Mouse (Mus musculus) thymus, adult 18-20 months (tissue): ENCODE measurements around the gene Ski.

ENCODE experiments used
- DNase-seq, 2 experiments: peaks; one replicate each; pipeline ENCODE4 v3.0.0; 2022; ENCODE audit warnings: mixed read lengths in 2 of 2

Gene Ski

DNA sequence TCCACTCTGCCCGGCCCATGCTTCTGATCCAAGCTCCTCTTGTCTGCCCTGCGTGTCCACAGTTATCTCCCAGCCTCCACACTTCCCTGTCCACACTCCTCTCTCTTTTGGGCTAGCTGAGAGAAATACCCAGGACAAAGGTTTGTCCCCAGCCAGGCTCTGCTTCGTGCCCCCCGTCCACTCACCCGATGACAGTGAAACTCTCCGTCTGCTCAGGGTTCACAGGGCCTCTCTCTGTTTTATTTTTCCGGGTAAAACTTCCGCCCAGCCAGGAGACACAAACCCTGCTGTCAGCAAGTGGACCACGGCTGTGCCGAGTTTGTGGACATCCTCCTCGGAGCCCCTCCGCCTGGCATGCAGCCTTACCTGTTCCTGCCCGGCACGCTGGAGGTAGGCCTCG is 94.0 kb downstream of the Ski start:
- DNase-seq = no peak

DNA sequence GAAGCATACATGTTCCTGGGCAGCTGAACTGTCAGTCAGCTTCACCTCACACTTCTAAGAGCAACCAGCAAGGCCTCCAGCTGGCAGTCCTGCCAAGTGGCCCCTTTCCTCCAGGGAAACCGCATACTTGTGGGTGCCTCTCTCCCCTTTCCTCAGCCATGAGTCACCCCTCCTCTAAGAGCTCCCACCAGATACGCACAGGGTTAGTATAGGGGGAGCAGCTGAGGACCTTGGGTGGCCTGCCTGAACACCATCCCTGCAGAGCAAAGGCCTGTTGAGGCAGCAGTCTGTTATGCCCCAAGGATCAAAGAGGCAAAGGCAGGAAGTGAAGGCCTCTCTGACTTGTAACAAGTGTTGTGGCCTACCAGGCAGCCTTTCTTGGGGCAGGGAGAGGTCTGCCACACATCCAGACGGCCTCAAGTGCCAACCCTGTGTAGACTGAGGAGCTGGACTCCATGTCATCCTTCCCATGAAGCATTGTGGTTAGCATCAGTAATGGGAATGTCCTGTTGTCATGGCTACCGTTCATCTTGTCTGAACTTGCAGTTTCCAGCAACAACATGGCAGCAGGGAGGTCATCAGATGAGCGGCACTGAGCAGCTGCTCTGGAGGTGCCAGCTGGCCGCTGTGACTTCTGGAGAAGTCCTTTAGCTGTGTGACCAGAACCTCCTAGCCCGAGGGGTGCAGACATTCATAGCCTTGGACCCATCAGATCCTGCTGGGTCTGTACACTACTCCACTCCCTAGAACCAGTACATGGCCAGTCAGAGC is 95.6 kb downstream of the Ski start:
- DNase-seq = peak in 1 of 2 experiments; percentile 29

- no peak for DNase-seq
Observed at GRCm38 (mm10) chr4:155126194-155126593, 96.2 kb downstream of the Ski start.

GRCm38 (mm10) chr4:155125310-155125709 is 97.1 kb downstream of the Ski start:
- DNase-seq = no peak

- DNase-seq = no peak
Observed at GRCm38 (mm10) chr4:155123868-155124534, 98.4 kb downstream of the Ski start.

- no peak for DNase-seq
Observed at GRCm38 (mm10) chr4:155122444-155123040, 99.8 kb downstream of the Ski start.

GRCm38 (mm10) chr4:155121915-155122443 is 100.4 kb downstream of the Ski start:
- no peak for DNase-seq

DNA sequence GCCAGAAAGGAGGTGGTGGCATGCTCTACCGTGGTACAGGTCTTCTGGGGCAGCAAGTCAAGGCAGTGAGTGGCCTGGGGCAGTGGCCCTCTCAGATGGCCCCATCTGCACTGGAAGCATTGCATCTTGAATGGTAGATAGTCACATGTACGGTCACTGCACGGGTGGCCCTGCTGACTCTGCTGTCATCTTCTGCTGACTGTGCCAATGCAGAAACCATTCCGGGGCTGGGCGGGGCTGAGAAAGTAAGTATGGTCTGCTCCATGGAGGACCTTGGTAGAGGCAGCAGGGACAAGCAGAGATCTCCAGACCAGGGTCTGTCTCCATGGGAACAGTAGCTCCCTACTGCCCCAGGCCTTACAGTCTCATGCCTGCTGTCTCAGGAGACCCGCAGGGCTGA is 101.2 kb downstream of the Ski start:
- no peak for DNase-seq

GRCm38 (mm10) chr4:155120583-155120982 is 101.8 kb downstream of the Ski start:
- no peak for DNase-seq

- no peak for DNase-seq
Observed at GRCm38 (mm10) chr4:155120038-155120437, 102.4 kb downstream of the Ski start.

GRCm38 (mm10) chr4:155118278-155118677 is 104.1 kb downstream of the Ski start:
- DNase-seq = no peak

GRCm38 (mm10) chr4:155117396-155117978 is 104.9 kb downstream of the Ski start:
- DNase-seq = no peak

- no peak for DNase-seq
Observed at GRCm38 (mm10) chr4:155116607-155117006, 105.8 kb downstream of the Ski start.

DNA sequence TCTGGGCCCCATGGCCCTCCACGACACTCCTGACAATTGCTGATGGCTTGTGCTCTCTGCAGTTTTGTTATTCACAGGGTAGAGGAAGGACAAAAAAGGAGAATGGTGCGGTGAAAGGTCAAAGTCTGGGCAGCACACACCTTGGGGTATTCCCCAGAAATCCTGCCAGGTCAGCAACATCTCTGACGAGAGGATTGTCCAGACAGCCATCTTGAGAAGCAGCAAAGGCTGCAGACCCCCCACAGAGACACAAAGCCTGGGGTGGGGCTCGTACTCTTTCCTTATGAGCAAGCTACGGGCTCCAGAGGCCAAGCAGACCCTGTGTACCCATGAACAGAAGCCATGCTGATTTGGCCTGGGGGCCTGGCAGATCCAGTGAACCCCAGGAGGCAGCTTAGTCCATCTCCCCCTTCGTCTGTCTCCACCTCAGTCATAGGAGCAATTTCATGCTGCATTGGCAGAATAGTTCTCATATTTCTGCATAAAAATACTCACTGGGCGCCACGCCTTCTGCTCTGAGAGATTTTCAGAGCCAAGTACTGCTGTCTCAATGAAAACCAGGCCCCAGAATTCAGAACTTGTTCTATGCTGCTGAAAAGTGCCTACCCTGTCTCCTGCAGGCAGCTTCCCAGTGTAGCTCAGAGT is 108.5 kb downstream of the Ski start:
- no peak for DNase-seq

DNA sequence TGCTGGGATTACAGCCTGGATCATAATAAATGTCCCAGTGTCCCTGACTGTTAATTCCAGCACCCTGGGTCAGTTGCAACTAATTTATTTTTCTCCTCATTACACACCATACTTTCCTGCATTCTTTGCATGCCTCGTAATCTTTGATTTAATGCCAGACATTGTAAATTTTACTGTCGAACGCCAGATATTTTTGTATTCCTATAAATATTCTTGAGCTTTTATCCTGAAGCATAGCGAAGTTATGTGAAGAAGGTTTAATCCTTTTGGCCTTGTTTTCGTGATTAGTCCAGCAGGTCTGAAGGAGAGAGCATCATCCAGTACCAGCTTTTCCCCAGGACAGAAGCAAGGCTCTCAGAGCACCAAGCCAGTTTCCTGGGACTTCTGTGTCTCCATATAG is 112.9 kb downstream of the Ski start:
- DNase-seq = no peak

GRCm38 (mm10) chr4:155107886-155108285 is 114.5 kb downstream of the Ski start:
- no peak for DNase-seq
